Mouse (Mus musculus): Measurements from ENCODE around the gene Lancl1. TPM values are rescaled to one million over a fixed set of nuclear protein-coding genes. Genes with fewer than 3 reads are reported as not detected.

The Lancl1 gene
- total RNA-seq (2015; ENCODE audit: low replicate concordance), result 1.3 and 2.3 TPM in 2 replicates
- 4.5 and 19.9 TPM in 2 replicates for total RNA-seq (2017; ENCODE audit: low replicate concordance)

- peak; percentile 99 for ATAC-seq (replicated peaks; ENCODE audit: low FRiP score, poor library complexity, severe bottlenecking)
Measured at GRCm38 (mm10) chr1:67038246-67038987, at the start of gene Lancl1. Gene Lancl1, minus strand, starts transcription at chr1:67038872.

- ATAC-seq (replicated peaks; ENCODE audit: low FRiP score, poor library complexity, severe bottlenecking), result no peak
Measured at GRCm38 (mm10) chr1:67079146-67079545, 40.5 kb upstream of the Lancl1 start.

GRCm38 (mm10) chr1:67078666-67079065 lies 40.0 kb upstream of the Lancl1 start:
- ATAC-seq (replicated peaks; ENCODE audit: low FRiP score, poor library complexity, severe bottlenecking), result no peak

GRCm38 (mm10) chr1:67077739-67078138 lies 39.1 kb upstream of the Lancl1 start:
- ATAC-seq (replicated peaks; ENCODE audit: low FRiP score, poor library complexity, severe bottlenecking), result no peak

- ATAC-seq (replicated peaks; ENCODE audit: low FRiP score, poor library complexity, severe bottlenecking), result no peak
Measured at GRCm38 (mm10) chr1:67067561-67067960, 28.9 kb upstream of the Lancl1 start.

- no peak for ATAC-seq (replicated peaks; ENCODE audit: low FRiP score, poor library complexity, severe bottlenecking)
Measured at GRCm38 (mm10) chr1:67065347-67066270, 26.9 kb upstream of the Lancl1 start.

GRCm38 (mm10) chr1:67061456-67062085 lies 22.9 kb upstream of the Lancl1 start:
- no peak; the same call in 1 of the 2 replicates for ATAC-seq (replicated peaks; ENCODE audit: low FRiP score, poor library complexity, severe bottlenecking)

GRCm38 (mm10) chr1:67055816-67056215 lies 17.1 kb upstream of the Lancl1 start:
- no peak for ATAC-seq (replicated peaks; ENCODE audit: low FRiP score, poor library complexity, severe bottlenecking)

- ATAC-seq (replicated peaks; ENCODE audit: low FRiP score, poor library complexity, severe bottlenecking), result no peak
Measured at GRCm38 (mm10) chr1:67052721-67053120, 14.0 kb upstream of the Lancl1 start.

- ATAC-seq (replicated peaks; ENCODE audit: low FRiP score, poor library complexity, severe bottlenecking), result no peak
Measured at GRCm38 (mm10) chr1:67049600-67049999, 10.9 kb upstream of the Lancl1 start.

GRCm38 (mm10) chr1:67048696-67049095 lies 10.0 kb upstream of the Lancl1 start:
- no peak for ATAC-seq (replicated peaks; ENCODE audit: low FRiP score, poor library complexity, severe bottlenecking)

- no peak for ATAC-seq (replicated peaks; ENCODE audit: low FRiP score, poor library complexity, severe bottlenecking)
Measured at GRCm38 (mm10) chr1:67045100-67045499, 6.4 kb upstream of the Lancl1 start.

GRCm38 (mm10) chr1:67042583-67042982 lies 3.9 kb upstream of the Lancl1 start:
- no peak for ATAC-seq (replicated peaks; ENCODE audit: low FRiP score, poor library complexity, severe bottlenecking)

- ATAC-seq (replicated peaks; ENCODE audit: low FRiP score, poor library complexity, severe bottlenecking), result peak; percentile 47
Measured at GRCm38 (mm10) chr1:67039083-67039482, 411 bp upstream of the Lancl1 start.

GRCm38 (mm10) chr1:67037198-67037597 lies 1.5 kb downstream of the Lancl1 start:
- no peak for ATAC-seq (replicated peaks; ENCODE audit: low FRiP score, poor library complexity, severe bottlenecking)

- ATAC-seq (replicated peaks; ENCODE audit: low FRiP score, poor library complexity, severe bottlenecking), result no peak
Measured at GRCm38 (mm10) chr1:67033278-67033677, 5.4 kb downstream of the Lancl1 start.

GRCm38 (mm10) chr1:67026927-67027511 lies 11.7 kb downstream of the Lancl1 start:
- ATAC-seq (replicated peaks; ENCODE audit: low FRiP score, poor library complexity, severe bottlenecking), result no peak

GRCm38 (mm10) chr1:67026142-67026541 lies 12.5 kb downstream of the Lancl1 start:
- ATAC-seq (replicated peaks; ENCODE audit: low FRiP score, poor library complexity, severe bottlenecking), result no peak

GRCm38 (mm10) chr1:67022767-67023166 lies 15.9 kb downstream of the Lancl1 start:
- ATAC-seq (replicated peaks; ENCODE audit: low FRiP score, poor library complexity, severe bottlenecking), result no peak

- ATAC-seq (replicated peaks; ENCODE audit: low FRiP score, poor library complexity, severe bottlenecking), result no peak
Measured at GRCm38 (mm10) chr1:67022051-67022450, 16.6 kb downstream of the Lancl1 start.
